Mouse (Mus musculus) kidney, postnatal 0 days (tissue): Measurements from ENCODE around the gene Tprg. TPM values are rescaled to one million over a fixed set of nuclear protein-coding genes. Genes with fewer than 3 reads are reported as not detected.

Source experiments
- ATAC-seq: fragments of 200-750 bp; cut with Nextera tagmentation; replicated peaks from 2 replicates; pipeline ENCODE4 v1.8.0; 2017; ENCODE audit warnings: low read depth, moderate number of reproducible peaks, moderate TSS enrichment, moderate library complexity; ENCODE audit not compliant: low FRiP score
- DNase-seq: peaks from one replicate; pipeline ENCODE4 v3.0.0-alpha.2; 2016; ENCODE audit warnings: low spot score
- H3K27ac ChIP-seq: fragments of 300-500 bp; sonication (generic); 2 replicates; pipeline ENCODE4 v1.5.1; 2014; ENCODE audit warnings: mild to moderate bottlenecking
- H3K27me3 ChIP-seq: fragments of 300-500 bp; sonication (generic); 2 replicates; pipeline ENCODE4 v1.6.1; 2014; ENCODE audit warnings: low read length, mixed read lengths; ENCODE audit not compliant: insufficient read depth
- H3K36me3 ChIP-seq: fragments of 300-500 bp; sonication (generic); 2 replicates; pipeline ENCODE4 v1.6.1; 2014; ENCODE audit warnings: low read length, mixed read lengths; ENCODE audit not compliant: insufficient read depth
- H3K4me1 ChIP-seq: fragments of 300-500 bp; sonication (generic); replicated peaks from 2 replicates; pipeline ENCODE4 v1.6.1; 2014; ENCODE audit warnings: antibody characterized with exemption, low read length, mixed read lengths; ENCODE audit not compliant: insufficient read depth
- H3K4me2 ChIP-seq: fragments of 300-500 bp; sonication (generic); 2 replicates; pipeline ENCODE4 v1.6.1; 2014; ENCODE audit warnings: mild to moderate bottlenecking, low read length, moderate library complexity, mixed read lengths
- H3K4me3 ChIP-seq: fragments of 300-500 bp; sonication (generic); replicated peaks from 2 replicates; pipeline ENCODE4 v1.5.1; 2014; ENCODE audit warnings: low read depth, low read length
- H3K9ac ChIP-seq: fragments of 300-500 bp; sonication (generic); 2 replicates; pipeline ENCODE4 v1.6.1; 2014; ENCODE audit warnings: low read depth, low read length
- H3K9me3 ChIP-seq: fragments of 300-500 bp; sonication (generic); replicated peaks from 2 replicates; pipeline ENCODE4 v1.6.1; 2016; ENCODE audit warnings: low read length, inconsistent platforms, mixed read lengths
- CTCF ChIP-seq: IDR thresholded peaks from 2 replicates; pipeline ENCODE4 v1.5.1; 2016; ENCODE audit warnings: antibody characterized with exemption, low read depth, mild to moderate bottlenecking, moderate library complexity
- WGBS: fragments of 180-500 bp; shearing (Covaris S2); extraction: QIAGEN DNeasy Blood & Tissue Kit; methylation state at CpG from one replicate; pipeline ENCODE4 v1.1.7; 2014; 5-methylcytosine and 5-hydroxymethylcytosine counted together
- polyA plus RNA-seq: library from polyadenylated mRNA; unstranded; fragments of >200 nt; fragmentation: Nextera tagmentation; extraction: Ambion mirVana; gene quantifications from 2 replicates; pipeline ENCODE4 v1.2.1, GENCODE M21; 2015

Gene Tprg
- polyA plus RNA-seq, 1 experiment from 2014 or later, result 0.14 TPM

DNA sequence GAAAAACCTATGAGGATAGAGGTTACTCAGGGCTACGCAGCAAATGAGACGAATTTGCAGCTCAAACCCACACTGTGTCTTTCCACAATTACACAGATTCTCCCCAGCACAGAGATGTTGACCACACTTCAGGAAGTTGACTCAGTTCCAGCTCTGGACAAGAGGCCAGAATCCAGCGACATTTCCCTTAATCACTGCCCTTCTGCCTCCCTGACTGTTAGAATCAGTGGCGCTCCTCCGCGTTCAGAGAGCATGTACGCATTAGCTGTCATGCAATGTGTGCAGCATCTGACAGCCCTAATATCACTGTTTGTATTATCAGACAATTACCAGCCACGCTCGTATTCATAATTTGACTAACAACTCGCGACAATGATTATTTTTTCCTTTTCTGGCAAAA lies 31.4 kb upstream of the Tprg start:
- Histone ChIP-seq H3K4me1 (no peaks in the 10 kb centered on the region), H3K36me3 (no peaks in the 10 kb centered on the region), H3K27me3 (no peaks in the 10 kb centered on the region), H3K9ac (no peak overlapping the region), H3K27ac (no peak overlapping the region), H3K9me3 (no peaks in the 10 kb centered on the region), H3K4me2 (no peak overlapping the region), H3K4me3 (no peak overlapping the region)
- 61% methylated on average over 11 of the region's 11 CpGs for WGBS
- TF ChIP-seq CTCF, result no peak
- DNase-seq (peak; percentile 32), ATAC-seq (no peak)

DNA sequence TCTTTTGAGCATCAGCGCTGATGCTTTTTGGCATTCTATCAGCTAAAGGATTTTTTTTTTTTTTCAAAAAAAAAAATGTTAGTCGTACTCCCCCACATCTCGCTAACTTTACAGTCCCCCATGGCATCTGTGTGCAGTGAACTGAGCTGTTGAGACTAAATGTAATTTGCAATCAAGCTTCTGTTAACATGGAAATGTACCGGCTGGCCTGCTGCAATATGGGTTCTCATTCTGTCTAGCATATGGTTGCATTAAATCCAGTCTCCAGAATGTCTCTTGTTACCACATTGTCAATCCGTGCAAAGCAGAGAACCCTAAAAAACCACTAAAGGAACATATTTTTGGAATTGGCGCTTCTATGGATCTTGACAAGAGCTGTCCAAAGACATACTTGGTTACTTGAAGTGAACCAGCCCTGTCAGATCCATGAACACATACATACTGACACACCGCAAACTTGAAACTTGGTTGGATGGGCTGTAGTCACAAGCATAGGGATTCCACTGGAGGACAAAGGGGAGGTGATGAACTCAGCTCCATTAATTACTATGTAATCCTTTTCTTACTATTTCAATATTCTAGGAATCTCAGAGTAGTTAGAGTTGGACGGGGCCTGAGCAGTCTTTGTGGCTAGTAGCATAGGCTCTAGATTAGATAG lies 30.9 kb upstream of the Tprg start:
- no peak for TF ChIP-seq CTCF
- H3K9me3 ChIP-seq, result no peaks in the 10 kb centered on the region
- peak; percentile 28 for DNase-seq
- H3K4me3 ChIP-seq, result no peak overlapping the region
- no peaks in the 10 kb centered on the region for H3K27me3 ChIP-seq
- no peak overlapping the region for H3K9ac ChIP-seq
- ATAC-seq, result no peak
- no peak overlapping the region for H3K4me2 ChIP-seq
- 71% methylated on average over 8 of the region's 8 CpGs for WGBS
- H3K4me1 ChIP-seq, result no peaks in the 10 kb centered on the region
- no peaks in the 10 kb centered on the region for H3K36me3 ChIP-seq
- H3K27ac ChIP-seq, result no peak overlapping the region

DNA sequence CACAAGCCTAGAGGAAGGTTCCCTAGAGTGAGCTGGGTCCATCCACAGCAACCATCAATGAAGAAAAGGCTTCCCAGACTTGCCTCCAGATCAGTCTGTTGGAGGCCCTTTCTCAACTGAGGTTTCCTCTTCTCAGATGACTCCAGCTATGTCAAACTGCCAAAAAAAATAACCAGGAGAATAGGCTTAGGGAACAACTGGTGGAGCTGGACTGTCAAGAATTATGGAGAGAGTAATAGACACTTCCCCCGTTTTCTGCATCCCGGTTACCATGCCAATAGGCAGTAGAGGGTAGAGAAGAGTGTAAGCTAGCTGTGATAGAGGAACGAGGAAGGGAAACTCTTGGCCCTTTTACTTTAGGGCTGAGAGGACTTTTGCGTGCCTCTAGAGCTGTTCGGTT lies 24.3 kb upstream of the Tprg start:
- H3K36me3 ChIP-seq, result no peaks in the 10 kb centered on the region
- no peak overlapping the region for H3K9ac ChIP-seq
- no peak overlapping the region for H3K27ac ChIP-seq
- WGBS, result 74% methylated on average over 5 of the region's 5 CpGs
- no peak overlapping the region for H3K4me3 ChIP-seq
- no peaks in the 10 kb centered on the region for H3K27me3 ChIP-seq
- H3K4me2 ChIP-seq, result no peak overlapping the region
- H3K9me3 ChIP-seq, result no peaks in the 10 kb centered on the region
- no peak for TF ChIP-seq CTCF
- no peaks in the 10 kb centered on the region for H3K4me1 ChIP-seq
- no peak for ATAC-seq
- DNase-seq, result peak; percentile 14

DNA sequence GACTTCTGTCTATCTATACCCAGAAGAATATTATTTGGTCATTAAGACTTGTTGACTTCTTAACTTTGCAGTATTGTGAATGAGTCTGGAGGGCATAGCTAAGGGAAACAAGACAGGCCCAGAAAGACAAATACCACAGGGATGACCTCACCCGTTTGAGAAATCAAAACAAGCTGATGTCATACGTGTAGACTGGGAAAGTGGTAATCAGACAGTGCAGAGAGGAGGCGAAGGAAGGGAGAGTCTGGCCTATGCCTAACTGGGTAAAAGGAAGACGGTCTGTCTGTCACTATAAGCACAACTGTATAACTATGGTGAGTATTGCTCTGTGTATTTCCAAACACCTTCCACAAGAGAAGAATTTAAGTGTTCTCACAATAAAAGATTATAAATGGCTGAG lies 23.7 kb upstream of the Tprg start:
- ATAC-seq, result no peak; the same call in 1 of the 2 replicates
- WGBS, result 60% methylated on average over 4 of the region's 4 CpGs

DNA sequence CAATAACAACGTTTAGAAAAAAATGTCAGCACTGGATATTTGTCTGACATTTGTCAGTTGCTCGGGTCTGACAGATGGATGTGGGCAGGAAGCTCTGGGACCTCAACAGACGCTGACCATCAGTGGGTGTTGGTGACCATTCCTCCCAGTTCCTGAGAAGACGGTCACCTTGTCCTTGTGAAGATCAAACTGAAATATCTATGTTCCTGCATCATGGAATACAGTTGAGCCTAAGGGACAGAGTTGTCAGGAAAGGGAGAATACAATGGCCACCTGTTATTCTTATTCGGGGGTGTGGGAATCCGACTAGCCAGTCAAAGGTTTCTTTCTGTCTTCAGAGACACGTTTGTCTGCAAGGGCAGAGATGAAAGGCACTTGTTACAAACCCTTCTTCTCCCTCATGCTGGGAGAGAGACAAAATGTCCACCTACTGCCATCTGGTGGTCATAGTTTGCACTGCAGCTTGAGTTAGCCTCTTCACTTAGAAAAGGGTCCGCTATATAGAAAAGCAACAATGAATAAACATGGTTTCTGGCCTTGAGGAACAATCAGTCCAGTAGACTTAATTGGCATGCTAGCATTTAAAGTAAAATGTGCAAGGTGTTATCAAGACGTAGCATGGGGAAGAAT lies 23.0 kb upstream of the Tprg start:
- peak; percentile 96 for TF ChIP-seq CTCF
- Histone ChIP-seq H3K4me2 (no peak overlapping the region), H3K36me3 (no peaks in the 10 kb centered on the region), H3K27me3 (no peaks in the 10 kb centered on the region), H3K9me3 (no peaks in the 10 kb centered on the region), H3K4me3 (no peak overlapping the region), H3K4me1 (no peaks in the 10 kb centered on the region), H3K27ac (no peak overlapping the region), H3K9ac (no peak overlapping the region)
- 35% methylated on average over 9 of the region's 9 CpGs for WGBS
- ATAC-seq (no peak), DNase-seq (peak; percentile 87)

More for the DNA sequence above, 23.7 kb upstream of the Tprg start:
- no peaks in the 10 kb centered on the region for H3K27me3 ChIP-seq
- no peaks in the 10 kb centered on the region for H3K9me3 ChIP-seq
- H3K9ac ChIP-seq, result no peak overlapping the region
- no peak overlapping the region for H3K4me2 ChIP-seq
- H3K27ac ChIP-seq, result no peak overlapping the region
- no peak overlapping the region for H3K4me3 ChIP-seq
- no peaks in the 10 kb centered on the region for H3K4me1 ChIP-seq
- no peak for TF ChIP-seq CTCF
- no peaks in the 10 kb centered on the region for H3K36me3 ChIP-seq
- DNase-seq, result no peak

DNA sequence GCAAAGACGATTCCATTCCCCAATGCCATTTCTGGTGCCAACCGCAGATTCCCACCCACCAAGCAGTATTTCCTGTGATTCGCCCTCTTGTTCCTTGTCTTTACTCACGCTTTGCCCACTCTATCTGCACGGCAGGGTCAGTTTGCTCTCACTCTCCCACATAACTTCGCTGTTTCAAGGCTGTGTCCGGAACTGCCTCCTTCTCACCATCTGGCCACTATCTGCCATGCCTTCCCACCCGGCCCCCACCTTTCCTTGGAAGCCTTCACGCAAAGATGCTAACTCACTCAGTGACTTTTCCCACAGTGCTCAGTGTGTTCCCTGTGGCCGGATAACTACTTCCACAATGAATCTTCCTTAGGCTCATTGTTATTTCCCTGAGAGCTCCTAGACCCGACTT lies 21.4 kb upstream of the Tprg start:
- WGBS, result 58% methylated on average over 11 of the region's 11 CpGs
- Histone ChIP-seq H3K4me1 (no peaks in the 10 kb centered on the region), H3K27me3 (no peaks in the 10 kb centered on the region), H3K36me3 (no peaks in the 10 kb centered on the region), H3K9ac (no peak overlapping the region), H3K4me2 (no peak overlapping the region), H3K4me3 (no peak overlapping the region), H3K9me3 (no peaks in the 10 kb centered on the region), H3K27ac (no peak overlapping the region)
- no peak for TF ChIP-seq CTCF
- ATAC-seq, result no peak
- no peak for DNase-seq
